Mouse (Mus musculus): ENCODE results near the gene Asap2.

Gene Asap2

DNA sequence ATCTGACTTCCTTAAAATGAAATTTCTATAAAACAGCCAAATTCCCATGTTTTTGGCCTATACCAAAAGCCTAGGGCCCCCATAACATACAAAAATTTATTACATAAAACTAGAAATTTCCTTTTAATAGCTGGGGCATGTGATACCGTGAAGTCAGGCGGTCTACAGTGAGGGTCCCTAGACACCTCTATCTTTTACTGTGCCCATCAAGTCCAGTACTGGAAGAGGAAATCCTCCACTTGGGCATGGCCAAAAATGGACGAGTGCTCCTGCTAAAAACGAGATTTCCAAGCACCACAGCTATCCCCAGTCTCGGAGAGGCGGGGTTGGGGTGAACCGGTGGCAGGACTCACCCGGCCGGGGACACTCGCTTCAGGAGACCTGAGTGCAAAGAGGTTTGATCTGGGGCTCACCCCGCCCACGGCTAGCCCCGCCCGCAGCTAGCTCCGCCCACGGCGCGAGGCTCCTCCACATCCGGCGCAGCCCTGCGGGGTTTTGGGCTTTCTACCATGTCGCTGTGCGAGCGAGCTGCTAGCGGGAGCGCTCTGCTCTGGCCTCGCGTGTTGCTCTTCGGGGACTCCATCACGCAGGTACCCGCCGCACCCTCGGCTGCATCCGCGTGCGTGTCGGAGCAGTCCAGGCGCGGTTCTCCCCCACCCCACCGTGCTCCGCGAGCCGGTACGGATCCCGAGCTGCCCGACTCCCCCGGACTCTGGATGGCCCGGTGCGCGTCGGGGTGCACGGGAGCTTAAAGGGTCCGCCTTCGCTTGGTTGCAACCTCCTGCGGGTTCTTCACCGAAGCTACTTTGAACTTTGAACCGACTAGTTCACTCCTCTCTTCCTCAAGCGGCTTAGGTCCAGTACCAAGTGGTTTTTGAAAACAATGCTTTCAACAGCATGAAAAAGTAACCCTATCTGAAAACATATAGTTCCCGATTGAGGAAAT lies 325.9 kb downstream of the Asap2 start, which contains the start of gene Iah1:
TSS of gene Iah1 (plus strand) at position 467 of the 946 bp plus-strand sequence.
- in situ Hi-C loops (cut with MboI) = no loop called here

DNA sequence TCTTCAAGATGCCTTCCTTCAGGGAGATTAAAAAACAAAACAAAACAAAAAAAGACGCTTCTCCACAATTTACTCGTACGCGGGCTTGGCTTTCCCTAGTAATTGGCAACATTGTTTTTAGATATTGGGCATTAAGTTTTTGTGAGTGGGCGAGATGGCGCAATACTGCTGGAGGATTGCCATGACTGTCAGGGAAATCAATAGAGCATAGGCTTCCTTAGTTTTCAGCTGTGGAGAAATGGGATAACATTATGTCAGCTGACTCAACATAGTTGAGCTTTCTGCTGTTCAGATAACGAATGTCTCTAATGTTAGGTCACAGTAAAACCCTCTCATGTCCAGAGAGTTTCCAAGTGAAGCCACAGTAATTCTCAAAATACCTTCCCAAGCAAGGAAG lies 326.6 kb downstream of the Asap2 start:
- in situ Hi-C loops (cut with MboI) = no loop called here

DNA sequence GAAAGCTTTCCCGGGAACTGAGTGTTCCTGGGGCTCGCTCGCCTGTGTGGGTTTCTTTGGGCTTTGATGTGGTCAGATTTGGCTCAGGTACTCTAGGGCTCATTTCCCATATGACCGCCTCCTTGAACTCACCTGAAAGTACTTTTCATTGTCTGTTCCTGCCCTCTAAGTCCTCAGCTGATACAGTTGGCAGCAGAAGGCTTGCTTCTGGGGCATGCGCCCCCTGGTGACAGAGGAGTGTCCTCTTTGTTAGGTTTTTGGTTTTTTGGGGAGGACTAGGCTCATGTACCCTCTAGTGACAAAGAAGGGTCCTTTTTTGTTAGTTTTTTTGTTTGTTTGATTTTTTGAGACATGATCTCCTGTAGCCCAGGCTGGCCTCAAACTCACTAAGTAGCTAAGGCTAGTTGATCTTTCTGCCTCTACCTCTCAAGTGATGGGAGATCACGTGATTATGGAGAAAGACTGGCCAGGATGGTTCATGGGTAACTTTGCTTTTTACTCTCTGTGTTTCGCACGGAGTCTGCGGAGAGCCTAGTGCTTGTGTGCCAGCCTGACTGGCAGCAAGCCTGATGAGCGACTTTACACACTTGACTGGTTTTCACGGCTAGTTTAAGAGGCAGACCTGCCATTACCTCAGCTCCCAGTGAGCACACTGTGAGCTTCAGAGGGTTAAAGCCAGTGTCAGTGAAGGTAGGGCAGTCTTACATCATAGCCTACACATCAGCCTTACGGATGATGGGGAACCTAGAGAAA lies 328.1 kb downstream of the Asap2 start:
- in situ Hi-C loops (cut with MboI) = no loop called here
